8 mouse cellular contexts compared by ENCODE assay signal in genomic region chr10:18904108-18904507, GRCm38 (mm10). TPM values are rescaled to one million over a fixed set of nuclear protein-coding genes. Genes with fewer than 3 reads are reported as not detected.
DNase-seq lines count a peak whose midpoint lies in the region; ATAC-seq and TF ChIP-seq lines count a peak whose summit lies in the region.
"Had no signal": no experiment of that assay in that cellular context is flagged by ENCODE, and none has a peak within 500 bp of the region (broad histone marks: within the 10 kb centered on the region; RNA-seq: fewer than 3 reads in every experiment).

No protein-coding gene starts in this region.

- H3K4me2 ChIP-seq in kidney, postnatal 0 days (ENCODE audit: low read length), result no peak overlapping the region
- H3K4me2 ChIP-seq in kidney, embryonic 15.5 days, result no peak overlapping the region
- H3K4me2 ChIP-seq: liver, embryonic 15.5 days had no signal

- TF ChIP-seq CTCF in kidney, postnatal 0 days (IDR thresholded peaks at IDR 0.05; ENCODE audit: low read depth), result peak; percentile 87

- H3K27me3 ChIP-seq in kidney, postnatal 0 days (ENCODE audit: insufficient read depth, low read length), result no peaks in the 10 kb centered on the region
- no peaks in the 10 kb centered on the region for H3K27me3 ChIP-seq in kidney, embryonic 15.5 days
- H3K27me3 ChIP-seq: liver, embryonic 15.5 days had no signal

- no peak overlapping the region for H3K27ac ChIP-seq in kidney, postnatal 0 days
- H3K27ac ChIP-seq in kidney, embryonic 15.5 days, result no peak overlapping the region
- H3K27ac ChIP-seq: liver, embryonic 15.5 days had no signal

- WGBS in kidney, postnatal 0 days, result 25% methylated on average over 6 of the region's 6 CpGs
- 24% methylated on average over 6 of the region's 6 CpGs for WGBS in kidney, embryonic 15.5 days

- DNase-seq in kidney, postnatal 0 days (ENCODE audit: low spot score), result peak; percentile 44
- DNase-seq in CD8-positive naive resting alpha-beta T cell, adult 2 months (ENCODE audit: low read depth in 2 of 2, low spot score in 2 of 2), result peak; percentile 23 to 42
- peak; percentile 51 for DNase-seq in adipocyte (ENCODE audit: low spot score)
- peak; percentile 58 for DNase-seq in embryo, embryonic 11 days
- DNase-seq in left cerebral cortex, postnatal 14 days (ENCODE audit: low spot score in 2 of 2), result peak; percentile 14 to 45
- peak; percentile 24 for DNase-seq in retina, postnatal 7 days (ENCODE audit: low read depth, low spot score)

- H3K36me3 ChIP-seq in kidney, postnatal 0 days (ENCODE audit: insufficient read depth, low read length), result no peaks in the 10 kb centered on the region
- H3K36me3 ChIP-seq in kidney, embryonic 15.5 days, result no peaks in the 10 kb centered on the region
- H3K36me3 ChIP-seq: liver, embryonic 15.5 days had no signal

- no peak overlapping the region for H3K4me3 ChIP-seq in kidney, postnatal 0 days (replicated peaks; ENCODE audit: low read depth, low read length)
- H3K4me3 ChIP-seq in kidney, embryonic 15.5 days (replicated peaks), result no peak overlapping the region
- H3K4me3 ChIP-seq: liver, embryonic 15.5 days had no signal

- no peak overlapping the region for H3K9ac ChIP-seq in kidney, postnatal 0 days (ENCODE audit: low read depth, low read length)
- no peak overlapping the region for H3K9ac ChIP-seq in kidney, embryonic 15.5 days
- H3K9ac ChIP-seq: liver, embryonic 15.5 days had no signal

- no peaks in the 10 kb centered on the region for H3K4me1 ChIP-seq in kidney, postnatal 0 days (replicated peaks; ENCODE audit: insufficient read depth, low read length)
- no peaks in the 10 kb centered on the region for H3K4me1 ChIP-seq in kidney, embryonic 15.5 days
- H3K4me1 ChIP-seq: liver, embryonic 15.5 days had no signal

- intact Hi-C loops in left cerebral cortex, postnatal 14 days (cut with DNase I), result loop anchor here (2.0 kb wide), 3 partner anchors 67 to 341 kb away; no protein-coding TSS in a partner anchor

- no peaks in the 10 kb centered on the region for H3K9me3 ChIP-seq in kidney, postnatal 0 days (replicated peaks; ENCODE audit: low read length)
- H3K9me3 ChIP-seq in kidney, embryonic 15.5 days (replicated peaks), result no peaks in the 10 kb centered on the region
- H3K9me3 ChIP-seq: liver, embryonic 15.5 days had no signal

- no peak for ATAC-seq in kidney, postnatal 0 days (replicated peaks; ENCODE audit: low FRiP score, low read depth)
- no peak for ATAC-seq in kidney, embryonic 15.5 days (replicated peaks; ENCODE audit: low FRiP score)

RNA-seq across cellular contexts. Expression of gene Perp, which starts 59.3 kb away (rescaled TPM):
- polyA plus RNA-seq in kidney, postnatal 0 days (2015; fragmentation: Nextera tagmentation; extraction: Ambion mirVana), result 39.3 and 41.6 TPM in 2 replicates
- polyA plus RNA-seq in kidney, embryonic 15.5 days (2015; fragmentation: Nextera tagmentation; extraction: Ambion mirVana), result 17.0 and 18.1 TPM in 2 replicates
- 1 to 10 TPM; 4.8 to 5.4 TPM for total RNA-seq in left cerebral cortex, postnatal 14 days (2021)
